Mouse (Mus musculus) liver, embryonic 14.5 days (tissue): ENCODE measurements around the gene Gm1123. TPM values are rescaled to one million over a fixed set of nuclear protein-coding genes. Genes with fewer than 3 reads are reported as not detected.

Source experiments
- ATAC-seq: fragments of 200-750 bp; cut with Nextera tagmentation; 2 replicates; pipeline ENCODE4 v1.8.0; 2017; ENCODE audit warnings: moderate number of reproducible peaks, mild to moderate bottlenecking, moderate library complexity; ENCODE audit not compliant: insufficient read depth
- DNase-seq, 3 experiments: peaks; one replicate each; pipeline ENCODE4 v3.0.0-alpha.2; 2012 to 2013; ENCODE audit warnings: low read depth in 3 of 3, low spot score in 3 of 3
- H3K27ac ChIP-seq: fragments of 300-500 bp; sonication (generic); 2 replicates; pipeline ENCODE4 v1.5.1; 2014; ENCODE audit warnings: moderate library complexity, mild to moderate bottlenecking, control low read depth, inconsistent platforms
- H3K27me3 ChIP-seq: fragments of 300-500 bp; sonication (generic); 2 replicates; pipeline ENCODE4 v1.6.1; 2014; ENCODE audit warnings: mild to moderate bottlenecking, low read length, moderate library complexity; ENCODE audit not compliant: control insufficient read depth, insufficient read depth
- H3K36me3 ChIP-seq: fragments of 300-500 bp; sonication (generic); replicated peaks from 2 replicates; pipeline ENCODE4 v1.6.1; 2014; ENCODE audit warnings: low read depth; ENCODE audit not compliant: control insufficient read depth, insufficient read depth
- H3K4me1 ChIP-seq, 2 experiments: fragments of 200-500 bp in 1 of 2; fragments of 300-500 bp in 1 of 2; sonication (generic) in 1 of 2; replicated peaks; 2 replicates each; pipeline ENCODE4 v1.6.1; 2012 to 2014; ENCODE audit warnings: antibody characterized with exemption in 1 of 2, inconsistent platforms in 1 of 2, low read length in 1 of 2; ENCODE audit not compliant: control insufficient read depth in 2 of 2, insufficient read depth in 2 of 2
- H3K4me2 ChIP-seq: fragments of 300-500 bp; sonication (generic); 2 replicates; pipeline ENCODE4 v1.6.1; 2014; ENCODE audit warnings: low read depth, mild to moderate bottlenecking, control low read depth, moderate library complexity
- H3K4me3 ChIP-seq, 2 experiments: fragments of 200-500 bp in 1 of 2; fragments of 300-500 bp in 1 of 2; sonication (generic) in 1 of 2; 2 replicates each; pipeline ENCODE4 v1.5.1; 2012 to 2014; ENCODE audit warnings: low read depth in 2 of 2, low read length in 2 of 2, mild to moderate bottlenecking in 2 of 2, control low read depth in 1 of 2, inconsistent platforms in 1 of 2, moderate library complexity in 1 of 2; ENCODE audit not compliant: insufficient read depth in 1 of 2
- H3K9ac ChIP-seq: fragments of 300-500 bp; sonication (generic); replicated peaks from 2 replicates; pipeline ENCODE4 v1.6.1; 2014; ENCODE audit warnings: mild to moderate bottlenecking, control low read depth, moderate library complexity
- H3K9me3 ChIP-seq: fragments of 300-500 bp; sonication (generic); 2 replicates; pipeline ENCODE4 v1.6.1; 2016; ENCODE audit warnings: low read length, mixed read lengths; ENCODE audit not compliant: control insufficient read depth
- CTCF ChIP-seq: IDR thresholded peaks from 2 replicates; pipeline ENCODE4 v1.5.1; 2016; ENCODE audit warnings: antibody characterized with exemption, low read depth, control low read depth
- EP300 ChIP-seq: IDR thresholded peaks from 2 replicates; pipeline ENCODE4 v1.6.1; 2016; ENCODE audit warnings: antibody characterized with exemption, low read depth
- WGBS: fragments of 180-500 bp; shearing (Covaris S2); extraction: QIAGEN DNeasy Blood & Tissue Kit; methylation state at CpG from one replicate; pipeline ENCODE4 v1.1.7; 2014; ENCODE audit not compliant: insufficient replicate concordance; 5-methylcytosine and 5-hydroxymethylcytosine counted together
- polyA plus RNA-seq, 2 experiments: library from polyadenylated mRNA; depleted of rRNA in 1 of 2; stranded (reverse) in 1 of 2; unstranded in 1 of 2; fragments of >200 nt; fragmentation: Nextera tagmentation in 1 of 2; extraction: Ambion mirVana in 1 of 2; gene quantifications; 2 replicates each; pipeline versions ENCODE4 v1.2.1 to v1.2.3; 2012 to 2014

Gm1123 gene
- polyA plus RNA-seq, 2 experiments = 0.03 TPM; not detected in 1

DNA sequence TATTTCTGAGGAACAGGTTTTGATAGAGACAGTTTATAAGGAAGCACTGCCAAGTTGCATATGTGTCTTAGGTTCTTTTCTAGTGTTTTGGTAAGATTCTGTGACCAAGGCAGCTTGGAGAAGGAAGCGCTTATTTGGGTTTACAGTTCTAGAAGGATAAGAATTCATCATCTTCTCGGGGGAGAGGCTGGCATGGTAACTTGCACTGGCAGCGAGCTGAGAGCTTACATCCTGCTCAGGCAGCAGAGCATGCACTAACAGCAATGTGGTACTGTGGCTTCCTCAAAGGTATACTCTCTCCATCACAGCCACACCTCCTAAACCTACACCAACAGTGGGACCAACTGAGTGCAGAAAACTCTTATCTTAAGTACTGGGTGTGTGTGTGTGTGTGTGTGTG lies 18.8 kb downstream of the Gm1123 start:
- H3K9ac ChIP-seq = no peak overlapping the region
- no peaks in the 10 kb centered on the region for H3K36me3 ChIP-seq
- H3K27ac ChIP-seq = no peak overlapping the region
- H3K9me3 ChIP-seq = no peaks in the 10 kb centered on the region
- H3K4me3 ChIP-seq = no peak overlapping the region
- H3K4me1 ChIP-seq = no peaks in the 10 kb centered on the region
- no peak overlapping the region for H3K4me2 ChIP-seq
- DNase-seq (no peak), ATAC-seq (no peak)
- 54% methylated on average over 3 of the region's 3 CpGs for WGBS
- H3K27me3 ChIP-seq = no peaks in the 10 kb centered on the region
- TF ChIP-seq EP300 (no peak), CTCF (no peak)

DNA sequence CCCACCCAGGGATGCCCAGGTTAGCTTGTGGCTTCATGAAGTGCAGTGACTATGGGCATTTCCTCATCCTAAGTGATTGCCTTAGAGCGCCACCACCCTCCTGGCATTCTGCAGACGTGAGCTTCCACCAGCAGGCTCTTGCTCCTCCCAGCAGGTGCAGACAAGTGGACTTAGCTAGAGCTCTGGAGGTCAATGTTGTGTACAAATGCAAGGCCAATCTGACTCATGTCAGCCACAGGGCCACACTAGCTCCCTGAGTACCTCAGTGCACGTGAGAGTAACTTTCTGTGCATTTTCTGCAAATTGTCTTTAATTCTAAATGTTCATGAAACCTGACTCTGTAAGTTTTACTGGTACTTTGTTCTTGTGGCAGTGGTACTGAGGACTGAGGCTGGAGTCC lies 19.2 kb downstream of the Gm1123 start:
- H3K36me3 ChIP-seq = no peaks in the 10 kb centered on the region
- no peak overlapping the region for H3K9ac ChIP-seq
- ATAC-seq = no peak
- no peak overlapping the region for H3K4me3 ChIP-seq
- TF ChIP-seq EP300 (no peak), CTCF (no peak)
- H3K9me3 ChIP-seq = no peaks in the 10 kb centered on the region
- no peak overlapping the region for H3K4me2 ChIP-seq
- no peaks in the 10 kb centered on the region for H3K4me1 ChIP-seq
- no peaks in the 10 kb centered on the region for H3K27me3 ChIP-seq
- no peak overlapping the region for H3K27ac ChIP-seq
- 46% methylated on average over 3 of the region's 3 CpGs for WGBS
- no peak for DNase-seq

DNA sequence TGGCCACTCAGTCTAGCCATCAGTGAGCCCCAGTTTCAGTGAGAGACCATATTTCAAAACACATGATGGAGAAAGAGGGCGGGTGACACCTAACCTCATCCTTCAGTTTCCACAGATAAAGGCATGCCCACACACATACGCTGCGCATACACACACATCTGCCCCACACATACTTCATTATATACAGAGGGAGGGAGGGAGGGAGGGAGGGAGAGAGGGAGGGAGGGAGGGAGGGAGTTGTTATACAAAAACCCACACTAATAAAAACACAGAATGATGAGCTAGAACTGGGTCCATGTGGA lies 25.7 kb downstream of the Gm1123 start:
- no peak overlapping the region for H3K4me2 ChIP-seq
- DNase-seq (no peak), ATAC-seq (no peak)

DNA sequence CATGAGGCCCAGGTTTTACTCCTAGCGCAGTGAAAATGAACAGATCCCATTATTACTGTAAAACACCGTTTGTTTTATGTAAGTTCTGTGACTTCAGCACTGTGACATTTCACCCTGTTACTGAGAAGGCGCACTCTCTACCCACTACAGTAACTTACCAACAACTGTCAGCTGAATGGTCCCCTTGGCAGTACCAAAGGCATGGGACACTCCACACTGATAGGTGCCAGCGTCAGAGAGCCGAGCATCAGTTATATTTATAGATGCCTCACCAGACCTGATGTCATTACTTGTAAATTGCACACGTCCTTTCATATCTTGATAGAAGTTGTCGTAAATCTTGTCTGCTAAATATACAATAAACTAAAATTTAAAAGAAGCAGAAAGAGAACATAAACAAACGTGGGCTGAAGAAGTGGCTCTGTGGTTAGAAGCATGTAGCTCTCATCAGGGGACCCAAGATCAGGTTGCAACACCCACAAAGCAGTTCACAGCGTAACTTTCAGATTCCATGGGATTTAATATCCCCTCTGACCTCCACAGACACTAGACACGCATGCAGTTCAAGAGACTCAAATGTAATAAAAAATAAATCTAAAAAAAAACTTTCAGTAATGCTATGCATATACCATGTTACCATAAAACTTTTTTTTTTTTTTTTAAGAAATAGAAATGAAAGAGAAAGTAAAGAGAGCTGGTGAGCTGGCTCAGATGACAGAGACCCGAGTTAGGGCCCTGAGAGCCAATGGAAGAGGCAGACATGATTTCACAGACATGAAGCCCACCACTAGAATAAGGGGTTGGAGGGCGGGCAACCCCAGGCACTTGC lies 26.2 kb downstream of the Gm1123 start:
- TF ChIP-seq EP300 (no peak), CTCF (no peak)
- H3K9ac ChIP-seq = no peak overlapping the region
- no peaks in the 10 kb centered on the region for H3K36me3 ChIP-seq
- DNase-seq (no peak), ATAC-seq (no peak)
- H3K27me3 ChIP-seq = no peaks in the 10 kb centered on the region
- H3K4me1 ChIP-seq = no peaks in the 10 kb centered on the region
- H3K27ac ChIP-seq = no peak overlapping the region
- no peak overlapping the region for H3K4me3 ChIP-seq
- no peaks in the 10 kb centered on the region for H3K9me3 ChIP-seq
- no peak overlapping the region for H3K4me2 ChIP-seq
- 60% methylated on average over 12 of the region's 12 CpGs for WGBS

More for the DNA sequence above, 25.7 kb downstream of the Gm1123 start:
- Histone ChIP-seq H3K4me1 (no peaks in the 10 kb centered on the region), H3K27ac (no peak overlapping the region), H3K36me3 (no peaks in the 10 kb centered on the region), H3K27me3 (no peaks in the 10 kb centered on the region), H3K9me3 (no peaks in the 10 kb centered on the region), H3K9ac (no peak overlapping the region), H3K4me3 (no peak overlapping the region)
- WGBS = 81% methylated on average over 3 of the region's 3 CpGs
- TF ChIP-seq CTCF (no peak), EP300 (no peak)

DNA sequence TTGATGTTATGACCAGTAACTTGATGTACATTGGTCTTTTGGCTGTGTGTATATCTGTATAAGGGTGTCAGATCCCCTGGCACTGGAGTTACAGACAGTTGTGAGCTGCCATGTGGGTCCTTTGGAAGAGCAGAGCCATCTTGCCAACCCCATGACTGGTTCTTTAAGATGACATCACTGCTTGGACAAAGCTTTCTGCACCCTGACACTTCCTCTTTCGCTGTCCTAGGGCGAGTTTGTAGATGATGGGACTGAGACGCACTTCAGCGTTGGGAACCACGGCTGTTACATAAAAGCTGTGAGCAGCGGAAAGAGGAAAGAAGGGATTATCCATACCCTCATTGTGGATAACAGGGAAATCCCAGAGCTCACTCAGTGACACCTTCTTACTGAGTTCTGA lies 34.2 kb downstream of the Gm1123 start:
- Histone ChIP-seq H3K27me3 (no peaks in the 10 kb centered on the region), H3K4me1 (no peaks in the 10 kb centered on the region), H3K27ac (no peak overlapping the region), H3K9ac (no peak overlapping the region), H3K4me3 (no peak overlapping the region), H3K9me3 (no peaks in the 10 kb centered on the region), H3K36me3 (no peaks in the 10 kb centered on the region), H3K4me2 (no peak overlapping the region)
- no peak for DNase-seq
- 76% methylated on average over 6 of the region's 6 CpGs for WGBS
- TF ChIP-seq CTCF = no peak
- TF ChIP-seq EP300 = no peak
- no peak for ATAC-seq
